Comparison of ENCODE assay signal across 20 mouse cellular contexts in the genomic region with DNA sequence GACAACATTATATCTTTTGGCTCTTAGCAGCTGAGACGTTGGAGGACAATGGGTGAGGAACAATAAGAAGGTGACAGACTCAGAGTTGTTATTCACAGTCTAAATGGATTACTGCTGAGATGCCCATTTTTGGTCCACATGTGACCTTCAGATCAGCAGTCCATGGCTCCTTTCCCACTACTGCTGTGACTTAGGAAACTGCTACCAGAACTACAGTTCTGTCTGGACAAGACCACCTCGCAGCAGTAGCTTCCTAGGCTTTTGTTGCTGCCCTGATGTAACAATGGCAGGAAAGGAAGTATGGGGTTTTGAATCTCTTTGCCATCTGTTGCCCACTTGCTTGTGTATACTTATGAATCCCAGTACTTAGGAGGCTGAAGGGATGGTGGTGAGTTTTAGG.
DNase-seq lines count a peak whose midpoint lies in the region; ATAC-seq and TF ChIP-seq lines count a peak whose summit lies in the region.
"Had no signal": no experiment of that assay in that cellular context is flagged by ENCODE, and none has a peak within 500 bp of the region (broad histone marks: within the 10 kb centered on the region; RNA-seq: fewer than 3 reads in every experiment).

No protein-coding gene starts in this region.

- peaks cover 1% of the 10 kb centered on the region; the same call in 1 of the 2 replicates for H3K4me1 ChIP-seq in heart, adult 2 months (ENCODE audit: control insufficient read depth, insufficient read depth, low read length)
- no peaks in the 10 kb centered on the region for H3K4me1 ChIP-seq in brown adipose tissue, adult 24 weeks (ENCODE audit: control insufficient read depth, insufficient read depth, insufficient read length, low read length)
- H3K4me1 ChIP-seq in stomach, embryonic 15.5 days, result no peaks in the 10 kb centered on the region
- H3K4me1 ChIP-seq: embryonic facial prominence, embryonic 10.5 days; forebrain, embryonic 15.5 days; heart, embryonic 15.5 days; hindbrain, embryonic 15.5 days had no signal

- H3K9ac ChIP-seq in heart, adult 2 months (ENCODE audit: low read depth, low read length), result no peak overlapping the region
- H3K9ac ChIP-seq in stomach, embryonic 15.5 days, result no peak overlapping the region
- H3K9ac ChIP-seq: forebrain, embryonic 15.5 days; heart, embryonic 15.5 days; hindbrain, embryonic 15.5 days had no signal

- H3K79me2 ChIP-seq in heart, adult 2 months (replicated peaks; ENCODE audit: control insufficient read depth, insufficient read depth, low read length), result no peaks in the 10 kb centered on the region

- ATAC-seq in stomach, embryonic 15.5 days (ENCODE audit: insufficient read depth, low FRiP score, low read depth), result no peak
- ATAC-seq: forebrain, embryonic 15.5 days; intestine, embryonic 16.5 days; Patski had no signal

- no peaks in the 10 kb centered on the region for H3K36me3 ChIP-seq in heart, adult 2 months (ENCODE audit: control insufficient read depth, insufficient read depth, low read length)
- no peaks in the 10 kb centered on the region for H3K36me3 ChIP-seq in stomach, embryonic 15.5 days
- H3K36me3 ChIP-seq: embryonic facial prominence, embryonic 10.5 days; forebrain, embryonic 15.5 days; heart, embryonic 15.5 days; hindbrain, embryonic 15.5 days had no signal

- TF ChIP-seq EP300 in heart, adult 2 months (IDR thresholded peaks at IDR 0.05; ENCODE audit: insufficient read depth, low read depth, low read length), result no peak

- intact Hi-C loops in heart, adult 2 months (cut with DNase I), result loop anchor here (5.0 kb wide), 1 partner anchor 112 kb away; no protein-coding TSS in a partner anchor
- intact Hi-C loops in heart, postnatal 25 days (cut with DNase I), result loop anchor here (5.0 to 10.0 kb wide), 2 partner anchors 114 to 203 kb away; no protein-coding TSS in a partner anchor

- TF ChIP-seq CTCF in heart, adult 2 months (IDR thresholded peaks at IDR 0.05), result no peak

- no peak overlapping the region for H3K4me3 ChIP-seq in heart, adult 2 months
- H3K4me3 ChIP-seq in brown adipose tissue, adult 24 weeks (ENCODE audit: insufficient read depth, low read depth, low read length), result no peak overlapping the region
- no peak overlapping the region for H3K4me3 ChIP-seq in stomach, embryonic 15.5 days (replicated peaks)
- H3K4me3 ChIP-seq: embryonic facial prominence, embryonic 10.5 days; erythroblast, embryonic 14.5 days; forebrain, embryonic 15.5 days; heart, embryonic 15.5 days; hindbrain, embryonic 15.5 days had no signal

- no peak overlapping the region for H3K4me2 ChIP-seq in stomach, embryonic 15.5 days
- H3K4me2 ChIP-seq: forebrain, embryonic 15.5 days; heart, embryonic 11.5 days; heart, embryonic 15.5 days; hindbrain, embryonic 15.5 days had no signal

- peak in 1 of 2 experiments; percentile 2 for DNase-seq in heart, adult 2 months
- DNase-seq in heart, postnatal 25 days (ENCODE audit: low spot score), result no peak
- DNase-seq in kidney, adult 9 months, result no peak
- no peak for DNase-seq in layer of hippocampus, postnatal 36 days
- DNase-seq: adrenal gland, adult 8-10 months; cerebellum, adult 2 months; cerebellum, postnatal 10 days; gastrocnemius, postnatal 10 days; heart, postnatal 14 days had no signal

- H3K27ac ChIP-seq in heart, adult 2 months, result peak overlapping the region; percentile 46
- H3K27ac ChIP-seq in brown adipose tissue, adult 24 weeks (replicated peaks; ENCODE audit: low read depth, low read length), result peak overlapping the region; percentile 81
- peak overlapping the region; percentile 31; the same call in 1 of the 2 replicates for H3K27ac ChIP-seq in stomach, embryonic 15.5 days
- H3K27ac ChIP-seq: embryonic facial prominence, embryonic 10.5 days; forebrain, embryonic 15.5 days; heart, embryonic 15.5 days; hindbrain, embryonic 15.5 days had no signal

- WGBS in heart, adult 2 months, result 36% methylated on average over 2 of the region's 2 CpGs
- 64% methylated on average over 2 of the region's 2 CpGs for WGBS in stomach, embryonic 15.5 days

- no peaks in the 10 kb centered on the region for H3K9me3 ChIP-seq in stomach, embryonic 15.5 days
- H3K9me3 ChIP-seq: embryonic facial prominence, embryonic 10.5 days; forebrain, embryonic 15.5 days; heart, embryonic 15.5 days; hindbrain, embryonic 15.5 days had no signal

- H3K27me3 ChIP-seq in heart, adult 2 months (ENCODE audit: control insufficient read depth, insufficient read depth, low read length), result no peaks in the 10 kb centered on the region
- H3K27me3 ChIP-seq in stomach, embryonic 15.5 days (replicated peaks), result no peaks in the 10 kb centered on the region
- H3K27me3 ChIP-seq: CH12.LX; forebrain, embryonic 15.5 days; heart, embryonic 15.5 days; hindbrain, embryonic 15.5 days had no signal

- TF ChIP-seq POLR2A in heart, adult 2 months (IDR thresholded peaks at IDR 0.05; ENCODE audit: insufficient read depth, low read depth, low read length), result no peak

Comparison
In these comparisons a context has a peak if more than half of its experiments do, and no peak if none do; other contexts are left out.
1. H3K27ac ChIP-seq: peak in every context shown above with its lines; median percentile 81 in brown adipose tissue, adult 24 weeks; 46 in heart, adult 2 months; 31 in stomach, embryonic 15.5 days.